Mouse (Mus musculus) liver, adult 2 months (tissue): Measurements from ENCODE around the gene Gm8897.
"Not testable (repeated sequence)": the region's sequence is repeated elsewhere in the genome, so short reads cannot be mapped to it uniquely, and the experiment has no call there.

ENCODE experiments used
- CTCF ChIP-seq: fragments of 200-500 bp; IDR thresholded peaks from 2 replicates; pipeline ENCODE4 v1.5.1; 2011; ENCODE audit warnings: low read depth, low read length, control low read depth
- POLR2A ChIP-seq: fragments of 200-500 bp; IDR thresholded peaks from 2 replicates; pipeline ENCODE4 v1.6.1; 2011; ENCODE audit warnings: low read length, control low read depth; ENCODE audit not compliant: insufficient read depth; ENCODE audit errors: extremely low read depth

GRCm38 (mm10) chr5:11416691-11417090 is 473 bp downstream of the Gm8897 start:
- TF ChIP-seq CTCF, POLR2A: not testable (repeated sequence)
